Mouse (Mus musculus) right cerebral cortex, postnatal 36 days (tissue): ENCODE data around the gene Fam102b.

ENCODE experiments used
- DNase-seq, 2 experiments: peaks; one replicate each; pipeline ENCODE4 v3.0.0; 2022; ENCODE audit warnings: low spot score in 2 of 2, mixed read lengths in 1 of 2

Gene Fam102b

GRCm38 (mm10) chr3:109010489-109011260 lies 16.7 kb downstream of the Fam102b start:
- no peak for DNase-seq

GRCm38 (mm10) chr3:109008180-109008579 lies 19.2 kb downstream of the Fam102b start:
- DNase-seq = no peak

- DNase-seq = no peak
These were observed 21.6 kb downstream of the Fam102b start for GRCm38 (mm10) chr3:109005777-109006176.

- DNase-seq = no peak
These were observed 28.2 kb downstream of the Fam102b start for GRCm38 (mm10) chr3:108999173-108999572.

- DNase-seq = no peak
These were observed 29.6 kb downstream of the Fam102b start for GRCm38 (mm10) chr3:108997762-108998161.

- DNase-seq = no peak
These were observed 30.1 kb downstream of the Fam102b start for GRCm38 (mm10) chr3:108997284-108997683.

GRCm38 (mm10) chr3:108995379-108995778 lies 32.0 kb downstream of the Fam102b start:
- no peak for DNase-seq

- DNase-seq = no peak
These were observed 32.9 kb downstream of the Fam102b start for GRCm38 (mm10) chr3:108994477-108994876.

- no peak for DNase-seq
These were observed 37.3 kb downstream of the Fam102b start for GRCm38 (mm10) chr3:108989971-108990548.

GRCm38 (mm10) chr3:108987009-108987659 lies 40.3 kb downstream of the Fam102b start:
- DNase-seq = no peak

GRCm38 (mm10) chr3:108986534-108986933 lies 40.9 kb downstream of the Fam102b start:
- DNase-seq = no peak

- DNase-seq = no peak
These were observed 43.4 kb downstream of the Fam102b start for GRCm38 (mm10) chr3:108983989-108984388.

- no peak for DNase-seq
These were observed 45.5 kb downstream of the Fam102b start for GRCm38 (mm10) chr3:108981946-108982345.

GRCm38 (mm10) chr3:108977340-108978030 lies 49.9 kb downstream of the Fam102b start:
- no peak for DNase-seq

- no peak for DNase-seq
These were observed 52.4 kb downstream of the Fam102b start for GRCm38 (mm10) chr3:108974920-108975485.

GRCm38 (mm10) chr3:108973980-108974660 lies 53.3 kb downstream of the Fam102b start:
- no peak for DNase-seq

- DNase-seq = no peak
These were observed 61.4 kb downstream of the Fam102b start for GRCm38 (mm10) chr3:108966051-108966450.

- DNase-seq = no peak
These were observed 62.9 kb downstream of the Fam102b start for GRCm38 (mm10) chr3:108964361-108965044.

- DNase-seq = no peak
These were observed 63.6 kb downstream of the Fam102b start for GRCm38 (mm10) chr3:108963776-108964175.

- no peak for DNase-seq
These were observed 64.1 kb downstream of the Fam102b start for GRCm38 (mm10) chr3:108963278-108963677.

- no peak for DNase-seq
These were observed 65.8 kb downstream of the Fam102b start for GRCm38 (mm10) chr3:108961655-108962054.
